ENCODE assay signal across 8 mouse cellular contexts in genomic region chr4:63410583-63410934, GRCm38 (mm10). TPM values are rescaled to one million over a fixed set of nuclear protein-coding genes. Genes with fewer than 3 reads are reported as not detected.
DNase-seq lines count a peak whose midpoint lies in the region; ATAC-seq and TF ChIP-seq lines count a peak whose summit lies in the region.

No protein-coding gene starts in this region.

- no peaks in the 10 kb centered on the region for H3K36me3 ChIP-seq in embryonic facial prominence, embryonic 15.5 days
- H3K36me3 ChIP-seq in heart, adult 2 months (ENCODE audit: control insufficient read depth, insufficient read depth, low read length), result no peaks in the 10 kb centered on the region
- H3K36me3 ChIP-seq in limb, embryonic 12.5 days, result peaks cover 9% of the 10 kb centered on the region
- H3K36me3 ChIP-seq in midbrain, embryonic 14.5 days (ENCODE audit: control insufficient read depth, insufficient read depth, low read length), result no peaks in the 10 kb centered on the region

- DNase-seq in A20 (ENCODE audit: low read depth, low spot score), result peak; percentile 98
- DNase-seq in heart, adult 2 months, result peak; percentile 93 to 95
- DNase-seq in kidney, adult 8-10 months, result peak; percentile 90 to 92
- DNase-seq in midbrain, embryonic 14.5 days, result peak; percentile 98
- peak; percentile 86 for DNase-seq in spleen, adult 12 weeks (ENCODE audit: low spot score)

- no peaks in the 10 kb centered on the region for H3K9me3 ChIP-seq in embryonic facial prominence, embryonic 15.5 days (replicated peaks)
- H3K9me3 ChIP-seq in limb, embryonic 12.5 days, result no peaks in the 10 kb centered on the region
- no peaks in the 10 kb centered on the region for H3K9me3 ChIP-seq in midbrain, embryonic 14.5 days (ENCODE audit: control insufficient read depth, low read length)

- no peak for TF ChIP-seq EP300 in heart, adult 2 months (IDR thresholded peaks at IDR 0.05; ENCODE audit: insufficient read depth, low read depth, low read length)

- TF ChIP-seq CTCF in bone marrow macrophage, adult 2 months (IDR thresholded peaks at IDR 0.05; ENCODE audit: low read depth, low read length), result no peak
- no peak for TF ChIP-seq CTCF in heart, adult 2 months (IDR thresholded peaks at IDR 0.05)

- peak; percentile 89 for ATAC-seq in embryonic facial prominence, embryonic 15.5 days (ENCODE audit: insufficient number of reproducible peaks, low FRiP score, low TSS enrichment, low read depth)
- peak; percentile 84 for ATAC-seq in limb, embryonic 12.5 days (ENCODE audit: insufficient number of reproducible peaks, insufficient read depth, low FRiP score, low TSS enrichment, low read depth)
- ATAC-seq in midbrain, embryonic 14.5 days (ENCODE audit: low FRiP score, low TSS enrichment), result peak; percentile 89

- under 1% methylated on average over 19 of the region's 19 CpGs for WGBS in embryonic facial prominence, embryonic 15.5 days
- WGBS in heart, adult 2 months, result 3% methylated on average over 19 of the region's 19 CpGs
- WGBS in limb, embryonic 12.5 days, result under 1% methylated on average over 19 of the region's 19 CpGs
- under 1% methylated on average over 19 of the region's 19 CpGs for WGBS in midbrain, embryonic 14.5 days

- H3K27me3 ChIP-seq in embryonic facial prominence, embryonic 15.5 days, result no peaks in the 10 kb centered on the region
- no peaks in the 10 kb centered on the region for H3K27me3 ChIP-seq in heart, adult 2 months (ENCODE audit: control insufficient read depth, insufficient read depth, low read length)
- H3K27me3 ChIP-seq in limb, embryonic 12.5 days, result no peaks in the 10 kb centered on the region
- H3K27me3 ChIP-seq in midbrain, embryonic 14.5 days (ENCODE audit: control insufficient read depth, insufficient read depth, low read length), result no peaks in the 10 kb centered on the region

- H3K79me2 ChIP-seq in heart, adult 2 months (replicated peaks; ENCODE audit: control insufficient read depth, insufficient read depth, low read length), result no peaks in the 10 kb centered on the region

- intact Hi-C loops in heart, adult 2 months (cut with DNase I), result loop anchor here (5.0 kb wide), 1 partner anchor 147 kb away; the partner anchor contains the start of gene Tmem268

- H3K4me1 ChIP-seq in bone marrow macrophage, adult 2 months (ENCODE audit: control insufficient read depth, insufficient read depth, low read length), result peaks cover 18% of the 10 kb centered on the region
- peaks cover 34% of the 10 kb centered on the region for H3K4me1 ChIP-seq in embryonic facial prominence, embryonic 15.5 days
- peaks cover 4% of the 10 kb centered on the region for H3K4me1 ChIP-seq in heart, adult 2 months (ENCODE audit: control insufficient read depth, insufficient read depth, low read length)
- H3K4me1 ChIP-seq in limb, embryonic 12.5 days (replicated peaks), result peaks cover 21% of the 10 kb centered on the region
- peaks cover 12% of the 10 kb centered on the region for H3K4me1 ChIP-seq in midbrain, embryonic 14.5 days (ENCODE audit: control insufficient read depth, insufficient read depth, low read length)

- H3K4me2 ChIP-seq in embryonic facial prominence, embryonic 15.5 days (replicated peaks), result peak overlapping the region; percentile 100
- peak overlapping the region; percentile 96 for H3K4me2 ChIP-seq in limb, embryonic 12.5 days
- peak overlapping the region; percentile 98 for H3K4me2 ChIP-seq in midbrain, embryonic 14.5 days (ENCODE audit: low read length)

- H3K27ac ChIP-seq in bone marrow macrophage, adult 2 months (ENCODE audit: insufficient read depth, low read depth, low read length), result peak overlapping the region; percentile 26; the same call in 1 of the 2 replicates
- peak overlapping the region; percentile 63; the same call in 1 of the 2 replicates for H3K27ac ChIP-seq in embryonic facial prominence, embryonic 15.5 days (replicated peaks)
- peak overlapping the region; percentile 60 for H3K27ac ChIP-seq in heart, adult 2 months
- H3K27ac ChIP-seq in limb, embryonic 12.5 days, result peak overlapping the region; percentile 76; the same call in 1 of the 2 replicates
- H3K27ac ChIP-seq in midbrain, embryonic 14.5 days (replicated peaks; ENCODE audit: low read depth, low read length), result peak overlapping the region; percentile 66

- TF ChIP-seq POLR2A in bone marrow macrophage, adult 2 months (IDR thresholded peaks at IDR 0.05; ENCODE audit: borderline replicate concordance, low read depth, low read length), result no peak
- TF ChIP-seq POLR2A in heart, adult 2 months (IDR thresholded peaks at IDR 0.05; ENCODE audit: insufficient read depth, low read depth, low read length), result no peak

- 0 out of 2 replicates have a peak overlapping the region, but pooled peaks have one; percentile 21 for H3K9ac ChIP-seq in embryonic facial prominence, embryonic 15.5 days
- H3K9ac ChIP-seq in heart, adult 2 months (ENCODE audit: low read depth, low read length), result peak overlapping the region; percentile 13
- peak overlapping the region; percentile 53 for H3K9ac ChIP-seq in limb, embryonic 12.5 days (replicated peaks)
- H3K9ac ChIP-seq in midbrain, embryonic 14.5 days (replicated peaks; ENCODE audit: low read length), result peak overlapping the region; percentile 59

- peak overlapping the region; percentile 79 for H3K4me3 ChIP-seq in bone marrow macrophage, adult 2 months (ENCODE audit: insufficient read depth, low read length)
- peak overlapping the region; percentile 65 for H3K4me3 ChIP-seq in embryonic facial prominence, embryonic 15.5 days (replicated peaks)
- H3K4me3 ChIP-seq in heart, adult 2 months, result peak overlapping the region; percentile 71
- H3K4me3 ChIP-seq in limb, embryonic 12.5 days (replicated peaks), result peak overlapping the region; percentile 61
- H3K4me3 ChIP-seq in midbrain, embryonic 14.5 days (replicated peaks; ENCODE audit: low read depth, low read length), result peak overlapping the region; percentile 63

RNA-seq across cellular contexts. Expression of gene Akna, which starts 7.4 kb away (rescaled TPM):
- 33.3 and 39.4 TPM in 2 replicates for polyA plus RNA-seq in bone marrow macrophage, adult 2 months (2012; ENCODE audit: insufficient read depth, insufficient read length, missing spikeins)
- polyA plus RNA-seq in embryonic facial prominence, embryonic 15.5 days (2015; fragmentation: Nextera tagmentation; extraction: Ambion mirVana), result 7.5 and 9.6 TPM in 2 replicates
- 1 to 10 TPM; 3.5 to 3.9 TPM for total RNA-seq in heart, adult 2 months (2021)
- 3.4 and 4.8 TPM in 2 replicates for polyA plus RNA-seq in heart, adult 2 months (2012; rRNA removed)
- 10.0 and 11.3 TPM in 2 replicates for polyA plus RNA-seq in limb, embryonic 12.5 days (2016; fragmentation: Nextera tagmentation; extraction: Ambion mirVana)
- polyA plus RNA-seq in midbrain, embryonic 14.5 days (2014; fragmentation: Nextera tagmentation; extraction: Ambion mirVana), result 3.0 and 6.1 TPM in 2 replicates

RNA-seq across cellular contexts. Expression of gene Orm2, which starts 48.3 kb away (rescaled TPM):
- not detected in 2 replicates for polyA plus RNA-seq in bone marrow macrophage, adult 2 months (2012; ENCODE audit: insufficient read depth, insufficient read length, missing spikeins)
- polyA plus RNA-seq in embryonic facial prominence, embryonic 15.5 days (2015; fragmentation: Nextera tagmentation; extraction: Ambion mirVana), result 0.31 and 0.39 TPM in 2 replicates
- not detected for total RNA-seq in heart, adult 2 months (2021)
- polyA plus RNA-seq in heart, adult 2 months (2012; rRNA removed), result 0.73 TPM in 1 of 2 replicates, not detected in the other
- polyA plus RNA-seq in limb, embryonic 12.5 days (2016; fragmentation: Nextera tagmentation; extraction: Ambion mirVana), result not detected in 2 replicates
- not detected in 2 replicates for polyA plus RNA-seq in midbrain, embryonic 14.5 days (2014; fragmentation: Nextera tagmentation; extraction: Ambion mirVana)

RNA-seq across cellular contexts. Expression of gene Orm3, which starts 54.6 kb away (rescaled TPM):
- not detected in 2 replicates for polyA plus RNA-seq in bone marrow macrophage, adult 2 months (2012; ENCODE audit: insufficient read depth, insufficient read length, missing spikeins)
- polyA plus RNA-seq in embryonic facial prominence, embryonic 15.5 days (2015; fragmentation: Nextera tagmentation; extraction: Ambion mirVana), result not detected in 2 replicates
- total RNA-seq in heart, adult 2 months (2021), result 1 to 10 TPM; 2.7 to 3.6 TPM
- polyA plus RNA-seq in heart, adult 2 months (2012; rRNA removed), result 0.41 TPM in 1 of 2 replicates, not detected in the other
- not detected in 2 replicates for polyA plus RNA-seq in limb, embryonic 12.5 days (2016; fragmentation: Nextera tagmentation; extraction: Ambion mirVana)
- polyA plus RNA-seq in midbrain, embryonic 14.5 days (2014; fragmentation: Nextera tagmentation; extraction: Ambion mirVana), result not detected in 2 replicates

Comparison
In these comparisons a context has a peak if more than half of its experiments do, and no peak if none do; other contexts are left out.
1. Peak in every context shown above with its lines: DNase-seq, ATAC-seq, H3K4me3 ChIP-seq and H3K27ac ChIP-seq.
2. H3K27ac ChIP-seq: peak in every context shown above with its lines; median percentile 76 in limb, embryonic 12.5 days; 66 in midbrain, embryonic 14.5 days; 63 in embryonic facial prominence, embryonic 15.5 days; 60 in heart, adult 2 months; 26 in bone marrow macrophage, adult 2 months.